Mouse (Mus musculus): ENCODE data around the gene Gm266. TPM values are rescaled to one million over a fixed set of nuclear protein-coding genes. Genes with fewer than 3 reads are reported as not detected.

Gm266 gene
- polyA plus RNA-seq, 1 experiment, result 1.5 TPM

DNA sequence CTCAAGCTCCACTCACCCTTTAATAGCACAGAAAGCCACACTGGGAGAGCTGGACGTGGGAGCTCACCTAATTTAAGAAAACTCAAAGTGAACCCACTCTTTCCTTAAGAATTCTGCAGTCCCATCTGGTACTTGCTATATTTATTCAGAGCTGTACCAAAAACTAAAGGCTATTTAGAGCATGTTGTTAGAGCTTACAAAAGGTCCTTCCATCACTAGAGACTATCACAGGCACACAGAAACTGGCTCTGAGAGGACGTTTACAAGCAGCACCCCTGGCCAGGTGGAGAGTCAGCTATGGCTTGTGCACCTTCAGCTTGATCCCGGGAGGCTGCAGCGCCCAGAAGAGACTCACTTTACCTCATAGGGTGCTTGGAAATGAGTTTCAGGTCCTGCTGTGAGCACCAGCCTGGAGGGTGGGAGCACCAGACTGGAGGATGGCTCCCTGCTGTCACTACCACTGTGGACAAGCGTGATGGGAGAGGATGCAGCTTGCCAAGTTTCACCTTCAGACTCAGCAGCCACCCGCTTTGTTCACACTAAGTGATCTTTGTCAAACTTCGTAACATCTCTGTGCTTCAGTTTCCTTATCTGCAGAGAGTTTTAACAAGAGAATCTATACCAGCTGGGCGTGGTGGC is 42.1 kb upstream of the Gm266 start:
- Histone ChIP-seq H3K36me3 (ENCODE audit: control insufficient read depth, insufficient read depth) (no peaks in the 10 kb centered on the region), H3K4me2 (ENCODE audit: low read depth) (no peak overlapping the region), H3ac (ENCODE audit: control insufficient read depth, insufficient read length) (no peak overlapping the region), H3K4me3 (no peak overlapping the region), H3K27me3 (ENCODE audit: control insufficient read depth, insufficient read depth, insufficient read length) (no peaks in the 10 kb centered on the region), H3K79me2 (ENCODE audit: control insufficient read depth, insufficient read depth) (no peaks in the 10 kb centered on the region)
- TF ChIP-seq POLR2A (IDR thresholded peaks at IDR 0.05; ENCODE audit: insufficient read length, low read depth) (no peak), MYOG (IDR thresholded peaks at IDR 0.05; ENCODE audit: control insufficient read depth in 1 of 3, insufficient read depth in 1 of 3, insufficient read length in 2 of 3, low read depth in 2 of 3) (no peak), SRF (IDR thresholded peaks at IDR 0.05; ENCODE audit: control insufficient read depth, insufficient read length, low read depth) (no peak)

DNA sequence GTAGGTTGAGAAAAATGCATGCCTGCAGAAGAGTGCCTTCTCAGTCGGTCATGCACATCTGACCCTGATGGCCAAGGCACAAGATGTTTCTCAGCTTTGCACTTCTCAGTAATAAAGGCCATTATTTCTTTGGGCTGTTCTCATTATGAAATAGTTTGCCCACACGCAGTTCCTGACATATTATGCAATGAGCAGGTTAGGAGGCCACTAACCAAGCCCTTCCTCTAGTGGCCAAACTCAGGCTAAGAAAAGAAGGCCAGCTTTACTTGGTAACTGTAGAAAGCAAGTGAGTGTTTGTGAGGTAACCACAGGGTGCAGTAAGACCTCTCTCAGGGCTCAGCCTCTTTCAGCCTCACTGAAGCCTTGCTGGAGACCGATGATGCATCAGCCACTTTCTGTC is 39.3 kb upstream of the Gm266 start:
- H3K27me3 ChIP-seq (ENCODE audit: control insufficient read depth, insufficient read depth, insufficient read length), result no peaks in the 10 kb centered on the region
- no peaks in the 10 kb centered on the region for H3K79me2 ChIP-seq (ENCODE audit: control insufficient read depth, insufficient read depth)
- no peaks in the 10 kb centered on the region for H3K36me3 ChIP-seq (ENCODE audit: control insufficient read depth, insufficient read depth)
- no peak overlapping the region for H3K4me2 ChIP-seq (ENCODE audit: low read depth)
- H3ac ChIP-seq (ENCODE audit: control insufficient read depth, insufficient read length), result no peak overlapping the region
- TF ChIP-seq SRF (IDR thresholded peaks at IDR 0.05; ENCODE audit: control insufficient read depth, insufficient read length, low read depth), result no peak
- TF ChIP-seq MAX (IDR thresholded peaks at IDR 0.05; ENCODE audit: low read depth), result no peak
- H3K4me3 ChIP-seq, result no peak overlapping the region

DNA sequence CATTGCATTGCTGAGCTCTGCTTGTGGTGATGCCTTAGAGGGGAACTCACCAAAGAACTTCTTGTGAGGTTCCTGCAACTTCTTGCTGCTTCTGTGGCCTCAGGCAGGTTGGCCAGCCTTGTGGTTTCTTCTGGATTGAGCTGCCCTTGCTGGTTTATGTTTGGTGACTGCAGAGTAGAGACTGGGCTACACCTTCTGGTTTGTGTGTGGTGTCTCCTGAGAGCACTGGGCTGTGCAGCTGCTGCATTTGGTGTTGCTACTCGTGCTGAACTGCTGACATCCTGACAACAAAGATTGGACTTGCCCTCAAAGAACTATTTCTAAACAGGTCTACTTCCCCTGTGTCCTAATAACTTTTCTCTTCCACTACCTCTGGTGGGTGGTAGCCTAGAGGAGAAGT is 38.8 kb upstream of the Gm266 start:
- Histone ChIP-seq H3K4me3 (no peak overlapping the region), H3K27me3 (ENCODE audit: control insufficient read depth, insufficient read depth, insufficient read length) (no peaks in the 10 kb centered on the region), H3K79me2 (ENCODE audit: control insufficient read depth, insufficient read depth) (no peaks in the 10 kb centered on the region), H3K36me3 (ENCODE audit: control insufficient read depth, insufficient read depth) (no peaks in the 10 kb centered on the region), H3ac (ENCODE audit: control insufficient read depth, insufficient read length) (no peak overlapping the region), H3K4me2 (ENCODE audit: low read depth) (no peak overlapping the region)
- no peak for TF ChIP-seq MAX (IDR thresholded peaks at IDR 0.05; ENCODE audit: low read depth)
- no peak for TF ChIP-seq POLR2AphosphoS2 (IDR thresholded peaks at IDR 0.05; ENCODE audit: insufficient read length, low read depth)

DNA sequence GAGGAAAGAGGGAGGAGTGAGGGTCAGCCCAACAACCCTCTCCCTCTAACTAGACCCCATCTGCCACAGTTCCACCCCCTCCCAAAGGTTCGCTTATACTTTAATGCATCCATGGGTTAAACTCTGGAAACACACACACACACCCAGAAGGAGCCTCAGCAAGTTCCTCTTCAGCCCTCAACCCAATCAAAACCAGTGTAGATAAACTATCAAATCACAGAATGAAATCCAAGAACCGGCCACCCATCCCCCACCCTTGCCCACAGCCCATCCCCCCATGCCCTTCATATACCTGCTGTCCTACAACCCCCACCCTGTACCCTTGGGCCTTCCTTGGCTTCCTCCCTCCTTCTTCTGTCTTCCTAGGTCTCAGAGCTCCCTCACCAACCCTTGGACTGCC is 35.4 kb upstream of the Gm266 start:
- H3K36me3 ChIP-seq (ENCODE audit: control insufficient read depth, insufficient read depth), result no peaks in the 10 kb centered on the region
- no peaks in the 10 kb centered on the region for H3K27me3 ChIP-seq (ENCODE audit: control insufficient read depth, insufficient read depth, insufficient read length)
- no peaks in the 10 kb centered on the region for H3K79me2 ChIP-seq (ENCODE audit: control insufficient read depth, insufficient read depth)
- H3K4me3 ChIP-seq, result no peak overlapping the region
- H3K4me2 ChIP-seq (ENCODE audit: low read depth), result no peak overlapping the region
- no peak for TF ChIP-seq POLR2A (IDR thresholded peaks at IDR 0.05; ENCODE audit: insufficient read length, low read depth)
- no peak for TF ChIP-seq CEBPB (IDR thresholded peaks at IDR 0.05; ENCODE audit: insufficient read depth, poor library complexity, severe bottlenecking)
- no peak for TF ChIP-seq SRF (IDR thresholded peaks at IDR 0.05; ENCODE audit: control insufficient read depth, insufficient read length, low read depth)
- TF ChIP-seq TCF12 (IDR thresholded peaks at IDR 0.05; ENCODE audit: insufficient read depth, poor library complexity, severe bottlenecking), result no peak
- TF ChIP-seq MYOD1 (IDR thresholded peaks at IDR 0.05; ENCODE audit: control insufficient read depth in 1 of 3, insufficient read length in 2 of 3, low read depth in 2 of 3), result no peak
- TF ChIP-seq MAX (IDR thresholded peaks at IDR 0.05; ENCODE audit: low read depth), result no peak
- TF ChIP-seq MYOG (IDR thresholded peaks at IDR 0.05; ENCODE audit: control insufficient read depth in 1 of 3, insufficient read depth in 1 of 3, insufficient read length in 2 of 3, low read depth in 2 of 3), result no peak
- no peak for TF ChIP-seq E2F4 (IDR thresholded peaks at IDR 0.05; ENCODE audit: insufficient read depth)
- TF ChIP-seq REST (IDR thresholded peaks at IDR 0.05; ENCODE audit: insufficient read depth, insufficient read length), result no peak
- TF ChIP-seq POLR2AphosphoS2 (IDR thresholded peaks at IDR 0.05; ENCODE audit: insufficient read length, low read depth), result no peak
- TF ChIP-seq TCF3 (IDR thresholded peaks at IDR 0.05; ENCODE audit: insufficient read length, low read depth), result no peak
- no peak for TF ChIP-seq USF1 (IDR thresholded peaks at IDR 0.05; ENCODE audit: low read depth)
- no peak overlapping the region for H3ac ChIP-seq (ENCODE audit: control insufficient read depth, insufficient read length)

DNA sequence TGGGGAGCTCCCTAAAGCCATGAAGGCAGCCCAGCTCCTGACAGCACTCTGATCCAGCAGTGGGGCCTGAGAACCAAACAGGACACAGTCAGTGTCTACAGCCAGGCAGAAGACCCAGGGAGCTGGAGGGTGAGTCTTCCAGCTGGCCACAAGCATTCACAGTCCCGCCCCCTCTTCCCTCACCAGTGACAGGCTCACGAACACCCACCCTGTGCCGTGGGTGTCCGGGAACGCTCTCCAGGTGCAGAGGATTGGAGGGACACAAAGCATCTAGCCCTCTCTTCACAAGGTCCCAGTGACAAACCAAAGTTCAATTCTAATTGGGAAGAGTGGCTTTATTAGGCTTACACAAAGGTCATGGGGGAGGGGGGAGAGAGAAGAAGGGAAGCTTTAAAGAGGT is 34.2 kb upstream of the Gm266 start:
- Histone ChIP-seq H3K36me3 (ENCODE audit: control insufficient read depth, insufficient read depth) (no peaks in the 10 kb centered on the region), H3ac (ENCODE audit: control insufficient read depth, insufficient read length) (no peak overlapping the region), H3K27me3 (ENCODE audit: control insufficient read depth, insufficient read depth, insufficient read length) (no peaks in the 10 kb centered on the region), H3K4me3 (no peak overlapping the region), H3K4me2 (ENCODE audit: low read depth) (no peak overlapping the region), H3K79me2 (ENCODE audit: control insufficient read depth, insufficient read depth) (no peaks in the 10 kb centered on the region)
- TF ChIP-seq SRF (IDR thresholded peaks at IDR 0.05; ENCODE audit: control insufficient read depth, insufficient read length, low read depth), result no peak
- no peak for TF ChIP-seq MYOD1 (IDR thresholded peaks at IDR 0.05; ENCODE audit: control insufficient read depth in 1 of 3, insufficient read length in 2 of 3, low read depth in 2 of 3)

DNA sequence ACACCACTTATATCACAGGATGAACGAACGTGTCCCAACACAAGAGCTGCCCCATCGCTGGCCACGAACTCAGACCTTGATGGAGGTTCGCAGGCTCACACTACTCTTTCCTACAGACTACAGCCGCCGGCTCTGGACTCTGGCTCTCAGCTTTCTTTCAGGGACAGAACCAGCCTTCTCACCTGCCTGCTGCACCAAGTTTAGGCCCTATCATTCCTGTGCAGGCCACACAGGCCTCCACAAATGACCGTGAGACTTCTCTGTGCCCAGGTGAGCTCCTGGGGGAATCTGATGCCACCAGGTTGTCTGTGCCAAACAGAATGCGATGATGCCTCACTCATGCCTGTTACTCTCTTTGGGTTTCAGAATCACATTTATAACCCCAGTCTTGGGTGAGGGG is 32.8 kb upstream of the Gm266 start:
- no peak overlapping the region for H3ac ChIP-seq (ENCODE audit: control insufficient read depth, insufficient read length)
- H3K4me3 ChIP-seq, result no peak overlapping the region
- no peak overlapping the region for H3K4me2 ChIP-seq (ENCODE audit: low read depth)
- H3K27me3 ChIP-seq (ENCODE audit: control insufficient read depth, insufficient read depth, insufficient read length), result no peaks in the 10 kb centered on the region
- TF ChIP-seq USF1 (IDR thresholded peaks at IDR 0.05; ENCODE audit: low read depth) (no peak), POLR2AphosphoS2 (IDR thresholded peaks at IDR 0.05; ENCODE audit: insufficient read length, low read depth) (no peak), TCF12 (IDR thresholded peaks at IDR 0.05; ENCODE audit: insufficient read depth, poor library complexity, severe bottlenecking) (no peak), POLR2A (IDR thresholded peaks at IDR 0.05; ENCODE audit: insufficient read length, low read depth) (no peak), E2F4 (IDR thresholded peaks at IDR 0.05; ENCODE audit: insufficient read depth) (no peak), MAX (IDR thresholded peaks at IDR 0.05; ENCODE audit: low read depth) (no peak), REST (IDR thresholded peaks at IDR 0.05; ENCODE audit: insufficient read depth, insufficient read length) (no peak), TCF3 (IDR thresholded peaks at IDR 0.05; ENCODE audit: insufficient read length, low read depth) (no peak), CEBPB (IDR thresholded peaks at IDR 0.05; ENCODE audit: insufficient read depth, poor library complexity, severe bottlenecking) (no peak), MYOG (IDR thresholded peaks at IDR 0.05; ENCODE audit: control insufficient read depth in 1 of 3, insufficient read depth in 1 of 3, insufficient read length in 2 of 3, low read depth in 2 of 3) (no peak), SRF (IDR thresholded peaks at IDR 0.05; ENCODE audit: control insufficient read depth, insufficient read length, low read depth) (no peak), MYOD1 (IDR thresholded peaks at IDR 0.05; ENCODE audit: control insufficient read depth in 1 of 3, insufficient read length in 2 of 3, low read depth in 2 of 3) (no peak)
- no peaks in the 10 kb centered on the region for H3K79me2 ChIP-seq (ENCODE audit: control insufficient read depth, insufficient read depth)
- no peaks in the 10 kb centered on the region for H3K36me3 ChIP-seq (ENCODE audit: control insufficient read depth, insufficient read depth)

All from myocyte (in vitro differentiated cells).